Mouse (Mus musculus): ENCODE results near the gene Cenps. TPM values are rescaled to one million over a fixed set of nuclear protein-coding genes. Genes with fewer than 3 reads are reported as not detected.
"Not testable (repeated sequence)": the region's sequence is repeated elsewhere in the genome, so short reads cannot be mapped to it uniquely, and the experiment has no call there.

The Cenps gene
- polyA plus RNA-seq, 1 experiment from 2014 or later, result 27.9 TPM

- H3K4me2 ChIP-seq; H3K9ac ChIP-seq; H3K9me3 ChIP-seq; H3K27me3 ChIP-seq; ATAC-seq (ENCODE audit: insufficient number of reproducible peaks, low FRiP score, low TSS enrichment, low read depth); H3K4me3 ChIP-seq; H3K27ac ChIP-seq; H3K36me3 ChIP-seq: not testable (repeated sequence)
- peaks cover 23% of the 10 kb centered on the region for H3K4me1 ChIP-seq
- 85% methylated on average over 12 of the region's 12 CpGs for WGBS
These were observed 37.0 kb downstream of the Cenps start for GRCm38 (mm10) chr4:149100449-149100848.

- H3K27ac ChIP-seq, result peak within 1 kb of the TSS; percentile 78
- peak within 1 kb of the TSS; percentile 98 for H3K4me3 ChIP-seq
- H3K36me3 ChIP-seq, result no peaks in the 10 kb centered on the region
- peak; percentile 79; the same call in 1 of the 2 replicates for ATAC-seq (ENCODE audit: insufficient number of reproducible peaks, low FRiP score, low TSS enrichment, low read depth)
- peak within 1 kb of the TSS; percentile 85 for H3K4me2 ChIP-seq
- 0% methylated on average over 50 of the region's 50 CpGs for WGBS
- H3K4me1 ChIP-seq, result peaks cover 17% of the 10 kb centered on the region
- peak within 1 kb of the TSS; percentile 92 for H3K9ac ChIP-seq
- no peaks in the 10 kb centered on the region for H3K9me3 ChIP-seq
- no peaks in the 10 kb centered on the region for H3K27me3 ChIP-seq
These were observed 37.9 kb downstream of the Cenps start, which contains the start of gene Pex14 for GRCm38 (mm10) chr4:149099369-149100017. Pex14 (minus strand) TSS chr4:149099876.

- Histone ChIP-seq H3K9ac (peak overlapping the region; percentile 92), H3K27ac (no peak overlapping the region), H3K4me1 (peaks cover 14% of the 10 kb centered on the region), H3K27me3 (no peaks in the 10 kb centered on the region), H3K9me3 (no peaks in the 10 kb centered on the region), H3K36me3 (no peaks in the 10 kb centered on the region; the same call in 1 of the 2 replicates), H3K4me3 (peak overlapping the region; percentile 98), H3K4me2 (peak overlapping the region; percentile 85)
- WGBS, result 9% methylated on average over 11 of the region's 11 CpGs
- no peak for ATAC-seq (ENCODE audit: insufficient number of reproducible peaks, low FRiP score, low TSS enrichment, low read depth)
These were observed 38.9 kb downstream of the Cenps start for GRCm38 (mm10) chr4:149098571-149098970.

GRCm38 (mm10) chr4:149097956-149098355 is 39.5 kb downstream of the Cenps start:
- 73% methylated on average over 3 of the region's 3 CpGs for WGBS
- ATAC-seq (ENCODE audit: insufficient number of reproducible peaks, low FRiP score, low TSS enrichment, low read depth), result no peak
- H3K4me3 ChIP-seq, result peak overlapping the region; percentile 98
- H3K27me3 ChIP-seq, result no peaks in the 10 kb centered on the region
- no peaks in the 10 kb centered on the region for H3K9me3 ChIP-seq
- peaks cover 3% of the 10 kb centered on the region; the same call in 1 of the 2 replicates for H3K36me3 ChIP-seq
- no peak overlapping the region for H3K9ac ChIP-seq
- no peak overlapping the region for H3K27ac ChIP-seq
- H3K4me1 ChIP-seq, result peaks cover 14% of the 10 kb centered on the region
- peak overlapping the region; percentile 85; the same call in 1 of the 2 replicates for H3K4me2 ChIP-seq

- no peak overlapping the region for H3K4me3 ChIP-seq
- no peaks in the 10 kb centered on the region for H3K4me1 ChIP-seq
- 63% methylated on average over 8 of the region's 8 CpGs for WGBS
- no peak overlapping the region for H3K27ac ChIP-seq
- H3K4me2 ChIP-seq, result no peak overlapping the region
- no peaks in the 10 kb centered on the region for H3K9me3 ChIP-seq
- no peak for ATAC-seq (ENCODE audit: insufficient number of reproducible peaks, low FRiP score, low TSS enrichment, low read depth)
- H3K27me3 ChIP-seq, result no peaks in the 10 kb centered on the region
- H3K36me3 ChIP-seq, result peaks cover 12% of the 10 kb centered on the region; the same call in 1 of the 2 replicates
- H3K9ac ChIP-seq, result no peak overlapping the region
These were observed 46.1 kb downstream of the Cenps start for GRCm38 (mm10) chr4:149091364-149091763.

GRCm38 (mm10) chr4:149085381-149085780 is 52.0 kb downstream of the Cenps start:
- no peaks in the 10 kb centered on the region; the same call in 1 of the 2 replicates for H3K36me3 ChIP-seq
- no peak overlapping the region for H3K4me3 ChIP-seq
- H3K27me3 ChIP-seq, result no peaks in the 10 kb centered on the region
- H3K4me1 ChIP-seq, result peaks cover 16% of the 10 kb centered on the region
- no peak overlapping the region for H3K27ac ChIP-seq
- no peak for ATAC-seq (ENCODE audit: insufficient number of reproducible peaks, low FRiP score, low TSS enrichment, low read depth)
- no peaks in the 10 kb centered on the region for H3K9me3 ChIP-seq
- WGBS, result 76% methylated on average over 5 of the region's 5 CpGs
- no peak overlapping the region for H3K4me2 ChIP-seq
- no peak overlapping the region for H3K9ac ChIP-seq

GRCm38 (mm10) chr4:149081528-149081927 is 55.9 kb downstream of the Cenps start:
- Histone ChIP-seq H3K27ac (no peak overlapping the region), H3K36me3 (no peaks in the 10 kb centered on the region; the same call in 1 of the 2 replicates), H3K4me2 (no peak overlapping the region), H3K9me3 (no peaks in the 10 kb centered on the region), H3K4me1 (peaks cover 16% of the 10 kb centered on the region), H3K4me3 (no peak overlapping the region), H3K9ac (no peak overlapping the region), H3K27me3 (no peaks in the 10 kb centered on the region)
- WGBS, result 64% methylated on average over 17 of the region's 17 CpGs
- ATAC-seq (ENCODE audit: insufficient number of reproducible peaks, low FRiP score, low TSS enrichment, low read depth), result peak; percentile 44; the same call in 1 of the 2 replicates

GRCm38 (mm10) chr4:149080111-149080510 is 57.3 kb downstream of the Cenps start:
- no peak overlapping the region for H3K9ac ChIP-seq
- H3K27me3 ChIP-seq, result no peaks in the 10 kb centered on the region
- no peak for ATAC-seq (ENCODE audit: insufficient number of reproducible peaks, low FRiP score, low TSS enrichment, low read depth)
- 88% methylated on average over 8 of the region's 8 CpGs for WGBS
- no peak overlapping the region for H3K27ac ChIP-seq
- H3K9me3 ChIP-seq, result no peaks in the 10 kb centered on the region
- H3K36me3 ChIP-seq, result peaks cover 2% of the 10 kb centered on the region; the same call in 1 of the 2 replicates
- no peak overlapping the region for H3K4me3 ChIP-seq
- H3K4me1 ChIP-seq, result peaks cover 21% of the 10 kb centered on the region
- H3K4me2 ChIP-seq, result no peak overlapping the region

- peaks cover 7% of the 10 kb centered on the region for H3K36me3 ChIP-seq
- no peaks in the 10 kb centered on the region for H3K9me3 ChIP-seq
- WGBS, result 85% methylated on average over 6 of the region's 6 CpGs
- H3K4me1 ChIP-seq, result peaks cover 21% of the 10 kb centered on the region
- no peak for ATAC-seq (ENCODE audit: insufficient number of reproducible peaks, low FRiP score, low TSS enrichment, low read depth)
- H3K9ac ChIP-seq, result no peak overlapping the region
- H3K4me2 ChIP-seq, result no peak overlapping the region
- no peaks in the 10 kb centered on the region for H3K27me3 ChIP-seq
- H3K4me3 ChIP-seq, result no peak overlapping the region
- H3K27ac ChIP-seq, result no peak overlapping the region
These were observed 57.8 kb downstream of the Cenps start for GRCm38 (mm10) chr4:149079629-149080028.

- peaks cover 12% of the 10 kb centered on the region for H3K36me3 ChIP-seq
- H3K4me3 ChIP-seq, result no peak overlapping the region
- peaks cover 24% of the 10 kb centered on the region for H3K4me1 ChIP-seq
- WGBS, result 54% methylated on average over 4 of the region's 4 CpGs
- no peak for ATAC-seq (ENCODE audit: insufficient number of reproducible peaks, low FRiP score, low TSS enrichment, low read depth)
- no peak overlapping the region for H3K4me2 ChIP-seq
- no peak overlapping the region for H3K9ac ChIP-seq
- H3K27ac ChIP-seq, result no peak overlapping the region
- no peaks in the 10 kb centered on the region for H3K27me3 ChIP-seq
- H3K9me3 ChIP-seq, result no peaks in the 10 kb centered on the region
These were observed 59.2 kb downstream of the Cenps start for GRCm38 (mm10) chr4:149078261-149078660.

Measured in limb, embryonic 15.5 days (tissue).